Mouse (Mus musculus): Measurements from ENCODE around the gene Plod3.
A peak's percentile ranks its signal among the peaks of the same experiment; 100 is the strongest.
"Not testable (repeated sequence)": the region's sequence is repeated elsewhere in the genome, so short reads cannot be mapped to it uniquely, and the experiment has no call there.

Gene Plod3

GRCm38 (mm10) chr5:136986695-136987137 lies at the start of gene Plod3:
Plod3 (plus strand) TSS chr5:136987019.
- peak; percentile 97 for DNase-seq (ENCODE audit: low spot score)

- DNase-seq (ENCODE audit: low spot score), result peak; percentile 20
Observed at GRCm38 (mm10) chr5:136937621-136938020, 49.2 kb upstream of the Plod3 start.

- no peak for DNase-seq (ENCODE audit: low spot score)
Observed at GRCm38 (mm10) chr5:136939284-136939683, 47.5 kb upstream of the Plod3 start.

- DNase-seq (ENCODE audit: low spot score), result not testable (repeated sequence)
Observed at GRCm38 (mm10) chr5:136940029-136940428, 46.8 kb upstream of the Plod3 start.

GRCm38 (mm10) chr5:136940845-136941560 lies 45.8 kb upstream of the Plod3 start:
- DNase-seq (ENCODE audit: low spot score), result no peak

GRCm38 (mm10) chr5:136942781-136943180 lies 44.0 kb upstream of the Plod3 start:
- DNase-seq (ENCODE audit: low spot score), result no peak

- DNase-seq (ENCODE audit: low spot score), result no peak
Observed at GRCm38 (mm10) chr5:136943382-136943781, 43.4 kb upstream of the Plod3 start.

- no peak for DNase-seq (ENCODE audit: low spot score)
Observed at GRCm38 (mm10) chr5:136945084-136945483, 41.7 kb upstream of the Plod3 start.

GRCm38 (mm10) chr5:136947874-136948273 lies 38.9 kb upstream of the Plod3 start:
- no peak for DNase-seq (ENCODE audit: low spot score)

- not testable (repeated sequence) for DNase-seq (ENCODE audit: low spot score)
Observed at GRCm38 (mm10) chr5:136949551-136950336, 37.1 kb upstream of the Plod3 start.

- no peak for DNase-seq (ENCODE audit: low spot score)
Observed at GRCm38 (mm10) chr5:136950521-136950920, 36.3 kb upstream of the Plod3 start.

GRCm38 (mm10) chr5:136952153-136952552 lies 34.7 kb upstream of the Plod3 start:
- DNase-seq (ENCODE audit: low spot score), result no peak

GRCm38 (mm10) chr5:136953015-136953414 lies 33.8 kb upstream of the Plod3 start, which contains the start of gene Fis1:
Fis1 (plus strand) TSS chr5:136953275.
- DNase-seq (ENCODE audit: low spot score), result peak; percentile 98

GRCm38 (mm10) chr5:136953440-136953951 lies 33.3 kb upstream of the Plod3 start:
- DNase-seq (ENCODE audit: low spot score), result peak; percentile 46

GRCm38 (mm10) chr5:136955622-136956021 lies 31.2 kb upstream of the Plod3 start:
- DNase-seq (ENCODE audit: low spot score), result no peak

GRCm38 (mm10) chr5:136957250-136957649 lies 29.6 kb upstream of the Plod3 start:
- DNase-seq (ENCODE audit: low spot score), result peak; percentile 12

GRCm38 (mm10) chr5:136958991-136959605 lies 27.7 kb upstream of the Plod3 start:
- DNase-seq (ENCODE audit: low spot score), result no peak

- DNase-seq (ENCODE audit: low spot score), result no peak
Observed at GRCm38 (mm10) chr5:136960053-136960452, 26.8 kb upstream of the Plod3 start.

GRCm38 (mm10) chr5:136961334-136961982 lies 25.4 kb upstream of the Plod3 start:
- DNase-seq (ENCODE audit: low spot score), result no peak

GRCm38 (mm10) chr5:136961983-136962461 lies 24.8 kb upstream of the Plod3 start:
- peak; percentile 88 for DNase-seq (ENCODE audit: low spot score)

GRCm38 (mm10) chr5:136962501-136962900 lies 24.3 kb upstream of the Plod3 start:
- peak; percentile 86 for DNase-seq (ENCODE audit: low spot score)

All from urinary bladder, postnatal 14 days (tissue).